Mouse (Mus musculus) liver, adult 2 months (tissue): Measurements from ENCODE around the gene Med18. TPM values are rescaled to one million over a fixed set of nuclear protein-coding genes. Genes with fewer than 3 reads are reported as not detected.

Source experiments
- DNase-seq: peaks from one replicate; pipeline ENCODE4 v3.0.0-alpha.2; 2011; ENCODE audit warnings: low read depth, low spot score; ENCODE audit errors: extremely low read depth
- H3K27ac ChIP-seq: fragments of 200-500 bp; replicated peaks from 2 replicates; pipeline ENCODE4 v1.5.1; 2012; ENCODE audit warnings: low read depth, mild to moderate bottlenecking, control low read depth, inconsistent platforms, low read length; ENCODE audit not compliant: insufficient read depth
- H3K27me3 ChIP-seq: fragments of 200-500 bp; 2 replicates; pipeline ENCODE4 v1.6.1; 2012; ENCODE audit warnings: mild to moderate bottlenecking, moderate library complexity, low read length, inconsistent platforms; ENCODE audit not compliant: control insufficient read depth, insufficient read depth
- H3K36me3 ChIP-seq: fragments of 200-500 bp; 2 replicates; pipeline ENCODE4 v1.6.1; 2012; ENCODE audit warnings: low read length, inconsistent platforms; ENCODE audit not compliant: control insufficient read depth, insufficient read depth
- H3K4me1 ChIP-seq: fragments of 200-500 bp; 2 replicates; pipeline ENCODE4 v1.6.1; 2011; ENCODE audit warnings: low read length; ENCODE audit not compliant: control insufficient read depth, insufficient read depth
- H3K4me3 ChIP-seq: fragments of 200-500 bp; 2 replicates; pipeline ENCODE4 v1.5.1; 2011; ENCODE audit warnings: low read depth, mild to moderate bottlenecking, control low read depth, low read length, moderate library complexity; ENCODE audit not compliant: insufficient read depth
- H3K79me2 ChIP-seq: fragments of 200-500 bp; 2 replicates; pipeline ENCODE4 v1.6.1; 2012; ENCODE audit warnings: inconsistent platforms, mild to moderate bottlenecking, low read length, moderate library complexity; ENCODE audit not compliant: control insufficient read depth, insufficient read depth
- H3K9ac ChIP-seq: fragments of 200-500 bp; 2 replicates; pipeline ENCODE4 v1.6.1; 2012; ENCODE audit warnings: low read depth, mild to moderate bottlenecking, control low read depth, inconsistent platforms, low read length
- CTCF ChIP-seq: fragments of 200-500 bp; IDR thresholded peaks from 2 replicates; pipeline ENCODE4 v1.5.1; 2011; ENCODE audit warnings: low read depth, low read length, control low read depth
- POLR2A ChIP-seq: fragments of 200-500 bp; IDR thresholded peaks from 2 replicates; pipeline ENCODE4 v1.6.1; 2011; ENCODE audit warnings: low read length, control low read depth; ENCODE audit not compliant: insufficient read depth; ENCODE audit errors: extremely low read depth
- WGBS: fragments of 180-500 bp; shearing (Covaris S2); methylation state at CpG from one replicate; pipeline ENCODE4 v1.1.7; 2018; 5-methylcytosine and 5-hydroxymethylcytosine counted together
- polyA plus RNA-seq: library from polyadenylated mRNA; depleted of rRNA; stranded (reverse); fragments of >200 nt; gene quantifications from 2 replicates; pipeline ENCODE4 v1.2.3, GENCODE M21; 2012
- total RNA-seq: library from RNA; depleted of rRNA; stranded (reverse); fragments of >200 nt; gene quantifications from 2 replicates; pipeline ENCODE4 v1.2.3, GENCODE M21; 2014

Gene Med18
- total and polyA plus RNA-seq, 2 experiments, result 1.0 to 3.8 TPM

GRCm38 (mm10) chr4:132492178-132493060 lies 28.7 kb upstream of the Med18 start:
- Histone ChIP-seq H3K9ac (peak overlapping the region; percentile 12), H3K36me3 (peaks cover 15% of the 10 kb centered on the region; the same call in 1 of the 2 replicates), H3K27me3 (no peaks in the 10 kb centered on the region), H3K4me3 (no peak overlapping the region), H3K4me1 (peaks cover 42% of the 10 kb centered on the region), H3K79me2 (no peaks in the 10 kb centered on the region), H3K27ac (peak overlapping the region; percentile 89)
- TF ChIP-seq POLR2A (no peak), CTCF (no peak)
- WGBS, result 19% methylated on average over 10 of the region's 10 CpGs
- DNase-seq, result peak; percentile 86

DNA sequence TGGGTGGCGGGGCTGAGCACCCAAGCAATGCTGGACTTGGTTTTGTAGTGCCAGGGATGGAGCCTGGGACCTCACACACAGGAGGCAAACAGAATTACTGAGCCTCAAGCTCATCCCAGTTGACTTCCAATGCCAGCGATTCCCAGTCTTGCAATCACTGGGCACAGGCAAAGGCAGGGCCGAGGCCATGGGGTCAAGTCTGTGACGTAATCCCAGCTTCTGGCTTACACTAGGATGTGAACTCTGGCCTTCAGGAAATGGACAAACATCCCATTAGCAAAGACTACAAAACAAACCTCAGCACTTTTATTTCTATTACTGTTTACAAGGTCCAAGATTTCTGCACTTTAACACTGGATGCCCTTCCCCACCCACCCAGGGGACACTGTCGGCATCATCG lies 28.0 kb upstream of the Med18 start:
- 4% methylated on average over 6 of the region's 6 CpGs for WGBS
- peak overlapping the region; percentile 89 for H3K27ac ChIP-seq
- TF ChIP-seq CTCF (no peak), POLR2A (no peak)
- peak overlapping the region; percentile 12; the same call in 1 of the 2 replicates for H3K9ac ChIP-seq
- no peaks in the 10 kb centered on the region for H3K79me2 ChIP-seq
- no peaks in the 10 kb centered on the region for H3K27me3 ChIP-seq
- peaks cover 11% of the 10 kb centered on the region; the same call in 1 of the 2 replicates for H3K36me3 ChIP-seq
- peak; percentile 100 for DNase-seq
- H3K4me3 ChIP-seq, result no peak overlapping the region
- peaks cover 42% of the 10 kb centered on the region for H3K4me1 ChIP-seq

- Histone ChIP-seq H3K9ac (no peak overlapping the region), H3K27me3 (no peaks in the 10 kb centered on the region), H3K4me3 (no peak overlapping the region), H3K36me3 (peaks cover 6% of the 10 kb centered on the region; the same call in 1 of the 2 replicates), H3K79me2 (no peaks in the 10 kb centered on the region), H3K27ac (peak overlapping the region; percentile 57; the same call in 1 of the 2 replicates), H3K4me1 (peaks cover 42% of the 10 kb centered on the region)
- no peak for DNase-seq
- TF ChIP-seq POLR2A (no peak), CTCF (no peak)
- 89% methylated on average over 8 of the region's 8 CpGs for WGBS
Measured at GRCm38 (mm10) chr4:132491057-132491456, 27.3 kb upstream of the Med18 start.

GRCm38 (mm10) chr4:132490273-132491010 lies 26.7 kb upstream of the Med18 start:
- peak; percentile 65 for DNase-seq
- 69% methylated on average over 15 of the region's 15 CpGs for WGBS
- Histone ChIP-seq H3K27me3 (no peaks in the 10 kb centered on the region), H3K9ac (no peak overlapping the region), H3K4me3 (no peak overlapping the region), H3K36me3 (peaks cover 4% of the 10 kb centered on the region; the same call in 1 of the 2 replicates), H3K79me2 (no peaks in the 10 kb centered on the region), H3K27ac (no peak overlapping the region), H3K4me1 (peaks cover 42% of the 10 kb centered on the region)
- TF ChIP-seq CTCF (no peak), POLR2A (no peak)

DNA sequence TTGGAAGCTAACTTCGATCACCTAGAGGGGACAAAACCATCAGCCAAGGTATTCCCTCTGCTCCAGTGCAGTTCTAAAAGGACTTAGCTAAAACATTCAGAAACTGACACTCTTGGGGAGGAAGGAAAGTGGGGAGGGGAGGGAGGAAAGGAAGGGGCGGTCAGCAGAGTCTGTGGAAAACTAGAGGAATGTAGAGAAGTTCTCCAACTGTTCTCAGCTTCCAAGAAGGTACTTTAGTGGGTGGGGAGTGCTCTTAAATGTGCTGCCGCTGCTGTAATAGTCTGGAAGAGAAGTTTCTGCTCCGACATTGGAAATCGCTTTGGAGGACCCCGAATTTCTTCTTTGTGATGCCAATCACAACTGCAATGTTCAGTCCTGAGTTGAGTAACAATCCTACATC lies 25.3 kb upstream of the Med18 start:
- peak overlapping the region; percentile 71 for H3K27ac ChIP-seq

More for the DNA sequence above, 25.3 kb upstream of the Med18 start:
- Histone ChIP-seq H3K4me1 (peaks cover 46% of the 10 kb centered on the region), H3K79me2 (no peaks in the 10 kb centered on the region), H3K36me3 (0 out of 2 replicates have a peak, but pooled peaks cover 2% of the 10 kb centered on the region), H3K9ac (no peak overlapping the region), H3K4me3 (no peak overlapping the region), H3K27me3 (no peaks in the 10 kb centered on the region)
- WGBS, result 78% methylated on average over 6 of the region's 6 CpGs
- TF ChIP-seq CTCF (no peak), POLR2A (no peak)
- DNase-seq, result no peak
